Mouse (Mus musculus): ENCODE data around the gene Hdac7. TPM values are rescaled to one million over a fixed set of nuclear protein-coding genes. Genes with fewer than 3 reads are reported as not detected.

The Hdac7 gene
- polyA plus RNA-seq, 1 experiment from 2014 or later, result 25.4 TPM

GRCm38 (mm10) chr15:97832764-97833479, 11.4 kb downstream of the Hdac7 start:
- H3K4me1 ChIP-seq (ENCODE audit: control insufficient read depth, insufficient read depth, low read length), result peaks cover 42% of the 10 kb centered on the region
- ATAC-seq (ENCODE audit: insufficient number of reproducible peaks, low FRiP score, low TSS enrichment, low read depth), result no peak

GRCm38 (mm10) chr15:97831987-97832640, 12.2 kb downstream of the Hdac7 start:
- Histone ChIP-seq H3K36me3 (ENCODE audit: control insufficient read depth, insufficient read depth, low read length) (no peaks in the 10 kb centered on the region), H3K4me2 (ENCODE audit: low read depth, severe bottlenecking) (peak overlapping the region; percentile 84), H3K9ac (ENCODE audit: low read length) (peak overlapping the region; percentile 97), H3K27ac (replicated peaks; ENCODE audit: low read depth, low read length) (no peak overlapping the region; the same call in 1 of the 2 replicates), H3K9me3 (ENCODE audit: control insufficient read depth, low read length) (no peaks in the 10 kb centered on the region), H3K4me1 (ENCODE audit: control insufficient read depth, insufficient read depth, low read length) (peaks cover 34% of the 10 kb centered on the region), H3K27me3 (ENCODE audit: control insufficient read depth, insufficient read depth, low read length) (no peaks in the 10 kb centered on the region), H3K4me3 (ENCODE audit: low read depth, low read length) (peak overlapping the region; percentile 76)
- DNase-seq (ENCODE audit: low spot score), result peak; percentile 47
- 5% methylated on average over 10 of the region's 10 CpGs for WGBS
- ATAC-seq (ENCODE audit: insufficient number of reproducible peaks, low FRiP score, low TSS enrichment, low read depth), result peak; percentile 1; the same call in 1 of the 2 replicates

More at GRCm38 (mm10) chr15:97832764-97833479, 11.4 kb downstream of the Hdac7 start:
- no peak overlapping the region for H3K4me2 ChIP-seq (ENCODE audit: low read depth, severe bottlenecking)
- no peak overlapping the region for H3K4me3 ChIP-seq (ENCODE audit: low read depth, low read length)
- H3K9ac ChIP-seq (ENCODE audit: low read length), result no peak overlapping the region
- no peaks in the 10 kb centered on the region for H3K36me3 ChIP-seq (ENCODE audit: control insufficient read depth, insufficient read depth, low read length)
- no peak for DNase-seq (ENCODE audit: low spot score)
- H3K27me3 ChIP-seq (ENCODE audit: control insufficient read depth, insufficient read depth, low read length), result no peaks in the 10 kb centered on the region
- no peaks in the 10 kb centered on the region for H3K9me3 ChIP-seq (ENCODE audit: control insufficient read depth, low read length)
- WGBS, result 69% methylated on average over 9 of the region's 9 CpGs
- H3K27ac ChIP-seq (replicated peaks; ENCODE audit: low read depth, low read length), result no peak overlapping the region

GRCm38 (mm10) chr15:97831242-97831986, 12.9 kb downstream of the Hdac7 start:
- H3K27ac ChIP-seq (replicated peaks; ENCODE audit: low read depth, low read length), result peak overlapping the region; percentile 94
- H3K4me2 ChIP-seq (ENCODE audit: low read depth, severe bottlenecking), result peak overlapping the region; percentile 84
- no peaks in the 10 kb centered on the region for H3K9me3 ChIP-seq (ENCODE audit: control insufficient read depth, low read length)
- H3K4me3 ChIP-seq (ENCODE audit: low read depth, low read length), result peak overlapping the region; percentile 76
- H3K27me3 ChIP-seq (ENCODE audit: control insufficient read depth, insufficient read depth, low read length), result no peaks in the 10 kb centered on the region
- WGBS, result under 1% methylated on average over 65 of the region's 84 CpGs
- no peaks in the 10 kb centered on the region for H3K36me3 ChIP-seq (ENCODE audit: control insufficient read depth, insufficient read depth, low read length)
- DNase-seq (ENCODE audit: low spot score) (peak; percentile 81), ATAC-seq (ENCODE audit: insufficient number of reproducible peaks, low FRiP score, low TSS enrichment, low read depth) (peak; percentile 81)
- H3K4me1 ChIP-seq (ENCODE audit: control insufficient read depth, insufficient read depth, low read length), result peaks cover 37% of the 10 kb centered on the region
- H3K9ac ChIP-seq (ENCODE audit: low read length), result peak overlapping the region; percentile 97

GRCm38 (mm10) chr15:97830788-97831241, 13.5 kb downstream of the Hdac7 start:
- peak overlapping the region; percentile 84 for H3K4me2 ChIP-seq (ENCODE audit: low read depth, severe bottlenecking)
- no peaks in the 10 kb centered on the region for H3K27me3 ChIP-seq (ENCODE audit: control insufficient read depth, insufficient read depth, low read length)
- H3K9ac ChIP-seq (ENCODE audit: low read length), result peak overlapping the region; percentile 97
- peak overlapping the region; percentile 76 for H3K4me3 ChIP-seq (ENCODE audit: low read depth, low read length)
- H3K36me3 ChIP-seq (ENCODE audit: control insufficient read depth, insufficient read depth, low read length), result no peaks in the 10 kb centered on the region
- DNase-seq (ENCODE audit: low spot score) (peak; percentile 66), ATAC-seq (ENCODE audit: insufficient number of reproducible peaks, low FRiP score, low TSS enrichment, low read depth) (peak; percentile 23; the same call in 1 of the 2 replicates)
- H3K9me3 ChIP-seq (ENCODE audit: control insufficient read depth, low read length), result no peaks in the 10 kb centered on the region
- peak overlapping the region; percentile 94 for H3K27ac ChIP-seq (replicated peaks; ENCODE audit: low read depth, low read length)
- peaks cover 39% of the 10 kb centered on the region for H3K4me1 ChIP-seq (ENCODE audit: control insufficient read depth, insufficient read depth, low read length)
- under 1% methylated on average over 33 of the region's 39 CpGs for WGBS

GRCm38 (mm10) chr15:97830253-97830787, 14.0 kb downstream of the Hdac7 start:
- Histone ChIP-seq H3K36me3 (ENCODE audit: control insufficient read depth, insufficient read depth, low read length) (no peaks in the 10 kb centered on the region), H3K9me3 (ENCODE audit: control insufficient read depth, low read length) (no peaks in the 10 kb centered on the region), H3K4me1 (ENCODE audit: control insufficient read depth, insufficient read depth, low read length) (peaks cover 44% of the 10 kb centered on the region), H3K9ac (ENCODE audit: low read length) (peak overlapping the region; percentile 97), H3K27ac (replicated peaks; ENCODE audit: low read depth, low read length) (peak overlapping the region; percentile 94), H3K4me2 (ENCODE audit: low read depth, severe bottlenecking) (peak overlapping the region; percentile 84), H3K4me3 (ENCODE audit: low read depth, low read length) (peak overlapping the region; percentile 76), H3K27me3 (ENCODE audit: control insufficient read depth, insufficient read depth, low read length) (no peaks in the 10 kb centered on the region)
- DNase-seq (ENCODE audit: low spot score) (peak; percentile 41), ATAC-seq (ENCODE audit: insufficient number of reproducible peaks, low FRiP score, low TSS enrichment, low read depth) (no peak)
- 12% methylated on average over 12 of the region's 12 CpGs for WGBS

GRCm38 (mm10) chr15:97829432-97829831, 14.9 kb downstream of the Hdac7 start:
- H3K27me3 ChIP-seq (ENCODE audit: control insufficient read depth, insufficient read depth, low read length), result no peaks in the 10 kb centered on the region
- no peak overlapping the region for H3K27ac ChIP-seq (replicated peaks; ENCODE audit: low read depth, low read length)
- H3K4me1 ChIP-seq (ENCODE audit: control insufficient read depth, insufficient read depth, low read length), result peaks cover 51% of the 10 kb centered on the region
- no peaks in the 10 kb centered on the region for H3K9me3 ChIP-seq (ENCODE audit: control insufficient read depth, low read length)
- peak overlapping the region; percentile 84; the same call in 1 of the 2 replicates for H3K4me2 ChIP-seq (ENCODE audit: low read depth, severe bottlenecking)
- WGBS, result 62% methylated on average over 2 of the region's 2 CpGs
- no peak overlapping the region for H3K4me3 ChIP-seq (ENCODE audit: low read depth, low read length)
- no peaks in the 10 kb centered on the region for H3K36me3 ChIP-seq (ENCODE audit: control insufficient read depth, insufficient read depth, low read length)
- H3K9ac ChIP-seq (ENCODE audit: low read length), result no peak overlapping the region
- ATAC-seq (ENCODE audit: insufficient number of reproducible peaks, low FRiP score, low TSS enrichment, low read depth) (no peak), DNase-seq (ENCODE audit: low spot score) (no peak)

- Histone ChIP-seq H3K27me3 (ENCODE audit: control insufficient read depth, insufficient read depth, low read length) (no peaks in the 10 kb centered on the region), H3K4me1 (ENCODE audit: control insufficient read depth, insufficient read depth, low read length) (peaks cover 53% of the 10 kb centered on the region), H3K27ac (replicated peaks; ENCODE audit: low read depth, low read length) (no peak overlapping the region; the same call in 1 of the 2 replicates), H3K9me3 (ENCODE audit: control insufficient read depth, low read length) (no peaks in the 10 kb centered on the region), H3K4me3 (ENCODE audit: low read depth, low read length) (no peak overlapping the region), H3K36me3 (ENCODE audit: control insufficient read depth, insufficient read depth, low read length) (no peaks in the 10 kb centered on the region; the same call in 1 of the 2 replicates), H3K9ac (ENCODE audit: low read length) (no peak overlapping the region), H3K4me2 (ENCODE audit: low read depth, severe bottlenecking) (peak overlapping the region; percentile 84; the same call in 1 of the 2 replicates)
- DNase-seq (ENCODE audit: low spot score), result no peak
- ATAC-seq (ENCODE audit: insufficient number of reproducible peaks, low FRiP score, low TSS enrichment, low read depth), result no peak
- 67% methylated on average over 5 of the region's 5 CpGs for WGBS
These were observed 15.4 kb downstream of the Hdac7 start for GRCm38 (mm10) chr15:97828901-97829338.

Measured in limb, embryonic 11.5 days (tissue).